Mouse (Mus musculus) E14TG2a.4 (cell line): Measurements from ENCODE around the gene Mael.

Experiments
- CTCF ChIP-seq: conservative IDR thresholded peaks from 2 replicates; pipeline ENCODE4 v1.5.1; 2014; ENCODE audit warnings: low read length
- POU5F1 ChIP-seq: IDR thresholded peaks from 2 replicates; pipeline ENCODE4 v1.6.1; 2014; ENCODE audit warnings: low read length, borderline replicate concordance

- TF ChIP-seq CTCF (no peak), POU5F1 (no peak)
Measured at GRCm38 (mm10) chr1:166255091-166255490, 16.5 kb upstream of the Mael start.
